Mouse (Mus musculus): ENCODE data around the gene Sorcs2.

DNA sequence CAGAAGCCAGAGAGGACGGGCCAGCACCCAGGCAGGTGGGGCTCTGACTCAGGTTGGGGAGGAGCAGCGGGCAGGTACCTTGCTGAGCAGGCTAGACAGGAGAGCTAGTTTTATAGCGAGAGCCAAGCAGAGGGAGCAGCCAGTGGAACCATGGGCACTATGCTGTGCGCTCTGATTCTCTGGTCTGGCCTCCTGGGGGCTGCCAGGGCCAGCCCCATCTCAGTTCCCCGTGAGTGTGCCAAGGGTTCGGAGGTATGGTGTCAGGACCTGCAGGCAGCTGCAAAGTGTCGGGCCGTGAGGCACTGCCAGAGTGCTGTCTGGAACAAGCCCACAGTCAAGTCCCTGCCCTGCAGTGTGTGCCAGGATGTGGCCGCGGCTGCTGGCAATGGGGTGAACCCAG lies 194.0 kb downstream of the Sorcs2 start, which contains the start of gene Psapl1:
- no peak for TF ChIP-seq CTCF (conservative IDR thresholded peaks at IDR 0.05 in 1 of 2, IDR thresholded peaks at IDR 0.05 in 1 of 2; ENCODE audit: low read depth in 2 of 2, low read length in 2 of 2)
- TF ChIP-seq MAZ (IDR thresholded peaks at IDR 0.05; ENCODE audit: low read depth, low read length) = no peak
- no peak for TF ChIP-seq SMC3 (IDR thresholded peaks at IDR 0.05; ENCODE audit: low read depth, low read length)
- no peak for TF ChIP-seq EP300 (IDR thresholded peaks at IDR 0.05; ENCODE audit: low read length)
- TF ChIP-seq MAFK (IDR thresholded peaks at IDR 0.05; ENCODE audit: insufficient replicate concordance, low read length) = no peak
- TF ChIP-seq NRF1 (IDR thresholded peaks at IDR 0.05; ENCODE audit: low read depth, low read length) = no peak
- no peak for TF ChIP-seq NELFE (IDR thresholded peaks at IDR 0.05; ENCODE audit: low read depth, low read length)

Data from CH12.LX (cell line).